Mouse (Mus musculus): Measurements from ENCODE around the gene Zfp286. TPM values are rescaled to one million over a fixed set of nuclear protein-coding genes. Genes with fewer than 3 reads are reported as not detected.
A peak's percentile ranks its signal among the peaks of the same experiment; 100 is the strongest.
"Not testable (repeated sequence)": the region's sequence is repeated elsewhere in the genome, so short reads cannot be mapped to it uniquely, and the experiment has no call there.

The Zfp286 gene
- polyA plus RNA-seq, 1 experiment, result 19.6 TPM

- TF ChIP-seq POLR2A (IDR thresholded peaks at IDR 0.05; ENCODE audit: extremely low read depth, insufficient read depth, low read length) (no peak), CTCF (IDR thresholded peaks at IDR 0.05; ENCODE audit: extremely low read depth, insufficient read depth, low read length) (no peak)
- Histone ChIP-seq H3K4me3 (ENCODE audit: insufficient read depth, low read length) (no peak within 1 kb of the TSS), H3K27ac (ENCODE audit: insufficient read depth, low read length) (no peak within 1 kb of the TSS), H3K4me1 (ENCODE audit: control insufficient read depth, insufficient read depth, low read length) (no peaks in the 10 kb centered on the region)
Measured at GRCm38 (mm10) chr11:62752780-62753179, 36.5 kb downstream of the Zfp286 start, which contains the start of gene Gm10428. Gm10428 (plus strand) TSS chr11:62753100.

GRCm38 (mm10) chr11:62752191-62752590 lies 37.1 kb downstream of the Zfp286 start:
- no peak for TF ChIP-seq POLR2A (IDR thresholded peaks at IDR 0.05; ENCODE audit: extremely low read depth, insufficient read depth, low read length)
- no peak for TF ChIP-seq CTCF (IDR thresholded peaks at IDR 0.05; ENCODE audit: extremely low read depth, insufficient read depth, low read length)
- Histone ChIP-seq H3K4me3 (ENCODE audit: insufficient read depth, low read length) (no peak overlapping the region), H3K4me1 (ENCODE audit: control insufficient read depth, insufficient read depth, low read length) (no peaks in the 10 kb centered on the region), H3K27ac (ENCODE audit: insufficient read depth, low read length) (no peak overlapping the region)

GRCm38 (mm10) chr11:62749445-62749844 lies 39.8 kb downstream of the Zfp286 start:
- not testable (repeated sequence) for H3K4me3 ChIP-seq (ENCODE audit: insufficient read depth, low read length); H3K27ac ChIP-seq (ENCODE audit: insufficient read depth, low read length); H3K4me1 ChIP-seq (ENCODE audit: control insufficient read depth, insufficient read depth, low read length)

- TF ChIP-seq POLR2A (IDR thresholded peaks at IDR 0.05; ENCODE audit: extremely low read depth, insufficient read depth, low read length) (no peak), CTCF (IDR thresholded peaks at IDR 0.05; ENCODE audit: extremely low read depth, insufficient read depth, low read length) (no peak)
- H3K4me1 ChIP-seq (ENCODE audit: control insufficient read depth, insufficient read depth, low read length), result no peaks in the 10 kb centered on the region; the same call in 1 of the 2 replicates
- H3K4me3 ChIP-seq (ENCODE audit: insufficient read depth, low read length), result no peak overlapping the region
- no peak overlapping the region for H3K27ac ChIP-seq (ENCODE audit: insufficient read depth, low read length)
Measured at GRCm38 (mm10) chr11:62748062-62748461, 41.2 kb downstream of the Zfp286 start.

- Histone ChIP-seq H3K27ac (ENCODE audit: insufficient read depth, low read length) (no peak overlapping the region), H3K4me1 (ENCODE audit: control insufficient read depth, insufficient read depth, low read length) (no peaks in the 10 kb centered on the region; the same call in 1 of the 2 replicates), H3K4me3 (ENCODE audit: insufficient read depth, low read length) (no peak overlapping the region)
- TF ChIP-seq CTCF (IDR thresholded peaks at IDR 0.05; ENCODE audit: extremely low read depth, insufficient read depth, low read length), result no peak
- TF ChIP-seq POLR2A (IDR thresholded peaks at IDR 0.05; ENCODE audit: extremely low read depth, insufficient read depth, low read length), result no peak
Measured at GRCm38 (mm10) chr11:62747227-62747626, 42.0 kb downstream of the Zfp286 start.

GRCm38 (mm10) chr11:62746001-62746533 lies 43.2 kb downstream of the Zfp286 start:
- peak overlapping the region; percentile 46 for H3K4me3 ChIP-seq (ENCODE audit: insufficient read depth, low read length)
- H3K27ac ChIP-seq (ENCODE audit: insufficient read depth, low read length), result no peak overlapping the region
- H3K4me1 ChIP-seq (ENCODE audit: control insufficient read depth, insufficient read depth, low read length), result no peaks in the 10 kb centered on the region; the same call in 1 of the 2 replicates
- TF ChIP-seq CTCF (IDR thresholded peaks at IDR 0.05; ENCODE audit: extremely low read depth, insufficient read depth, low read length) (peak; percentile 22; the same call in 1 of the 2 replicates), POLR2A (IDR thresholded peaks at IDR 0.05; ENCODE audit: extremely low read depth, insufficient read depth, low read length) (no peak)

GRCm38 (mm10) chr11:62744103-62744502 lies 45.2 kb downstream of the Zfp286 start:
- Histone ChIP-seq H3K4me1 (ENCODE audit: control insufficient read depth, insufficient read depth, low read length) (no peaks in the 10 kb centered on the region; the same call in 1 of the 2 replicates), H3K27ac (ENCODE audit: insufficient read depth, low read length) (no peak overlapping the region), H3K4me3 (ENCODE audit: insufficient read depth, low read length) (no peak overlapping the region)
- TF ChIP-seq CTCF (IDR thresholded peaks at IDR 0.05; ENCODE audit: extremely low read depth, insufficient read depth, low read length) (peak; percentile 95), POLR2A (IDR thresholded peaks at IDR 0.05; ENCODE audit: extremely low read depth, insufficient read depth, low read length) (no peak)

- no peak overlapping the region for H3K27ac ChIP-seq (ENCODE audit: insufficient read depth, low read length)
- H3K4me3 ChIP-seq (ENCODE audit: insufficient read depth, low read length), result no peak overlapping the region
- TF ChIP-seq CTCF (IDR thresholded peaks at IDR 0.05; ENCODE audit: extremely low read depth, insufficient read depth, low read length) (no peak), POLR2A (IDR thresholded peaks at IDR 0.05; ENCODE audit: extremely low read depth, insufficient read depth, low read length) (no peak)
- H3K4me1 ChIP-seq (ENCODE audit: control insufficient read depth, insufficient read depth, low read length), result no peaks in the 10 kb centered on the region; the same call in 1 of the 2 replicates
Measured at GRCm38 (mm10) chr11:62742261-62742957, 46.9 kb downstream of the Zfp286 start.

GRCm38 (mm10) chr11:62741186-62741585 lies 48.1 kb downstream of the Zfp286 start:
- H3K27ac ChIP-seq (ENCODE audit: insufficient read depth, low read length), result no peak overlapping the region
- H3K4me1 ChIP-seq (ENCODE audit: control insufficient read depth, insufficient read depth, low read length), result no peaks in the 10 kb centered on the region
- TF ChIP-seq CTCF (IDR thresholded peaks at IDR 0.05; ENCODE audit: extremely low read depth, insufficient read depth, low read length) (no peak), POLR2A (IDR thresholded peaks at IDR 0.05; ENCODE audit: extremely low read depth, insufficient read depth, low read length) (no peak)
- H3K4me3 ChIP-seq (ENCODE audit: insufficient read depth, low read length), result no peak overlapping the region

GRCm38 (mm10) chr11:62732665-62733064 lies 56.6 kb downstream of the Zfp286 start:
- TF ChIP-seq CTCF (IDR thresholded peaks at IDR 0.05; ENCODE audit: extremely low read depth, insufficient read depth, low read length), result no peak
- no peak for TF ChIP-seq POLR2A (IDR thresholded peaks at IDR 0.05; ENCODE audit: extremely low read depth, insufficient read depth, low read length)
- H3K4me3 ChIP-seq (ENCODE audit: insufficient read depth, low read length), result no peak overlapping the region
- H3K27ac ChIP-seq (ENCODE audit: insufficient read depth, low read length), result no peak overlapping the region
- peaks cover 4% of the 10 kb centered on the region; the same call in 1 of the 2 replicates for H3K4me1 ChIP-seq (ENCODE audit: control insufficient read depth, insufficient read depth, low read length)
